14 mouse cellular contexts compared by ENCODE assay signal in the genomic region with DNA sequence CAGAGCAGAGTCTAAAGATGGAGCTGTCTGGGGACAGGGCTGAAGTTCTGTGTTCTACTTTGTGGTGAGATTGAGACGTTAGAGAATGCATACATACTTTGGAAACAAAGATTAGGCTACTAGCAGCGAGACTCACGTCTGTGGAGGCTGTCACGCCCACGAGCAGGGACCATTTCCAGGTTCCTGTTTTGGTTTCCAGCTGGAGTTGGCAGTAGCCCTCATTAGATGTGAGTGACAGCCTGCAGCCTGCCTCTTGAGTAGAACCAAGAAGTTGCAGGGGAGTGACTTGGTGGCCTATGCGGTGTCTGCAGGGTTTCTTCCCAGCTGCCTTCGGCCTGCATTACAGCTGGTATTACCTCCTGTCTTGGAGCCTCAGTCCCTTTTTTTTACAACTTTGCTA. TPM values are rescaled to one million over a fixed set of nuclear protein-coding genes. Genes with fewer than 3 reads are reported as not detected.
DNase-seq lines count a peak whose midpoint lies in the region; TF ChIP-seq lines count a peak whose summit lies in the region.
"Had no signal": no experiment of that assay in that cellular context is flagged by ENCODE, and none has a peak within 500 bp of the region (broad histone marks: within the 10 kb centered on the region; RNA-seq: fewer than 3 reads in every experiment).

No protein-coding gene starts in this region.

- no peak overlapping the region for H3K4me3 ChIP-seq in cerebellum, adult 2 months (replicated peaks; ENCODE audit: insufficient read depth, low read depth, low read length)
- H3K4me3 ChIP-seq: embryonic facial prominence, embryonic 15.5 days; heart, adult 2 months had no signal

- TF ChIP-seq POLR2A in cerebellum, adult 2 months (IDR thresholded peaks at IDR 0.05; ENCODE audit: borderline replicate concordance, insufficient read depth, low read length): no peak

- no peak for TF ChIP-seq CTCF in cerebellum, adult 2 months (IDR thresholded peaks at IDR 0.05; ENCODE audit: borderline replicate concordance, insufficient read depth, low read depth, low read length)

- H3K27me3 ChIP-seq in cerebellum, adult 2 months (ENCODE audit: control insufficient read depth, insufficient read depth, low read length): no peaks in the 10 kb centered on the region
- H3K27me3 ChIP-seq: embryonic facial prominence, embryonic 15.5 days had no signal

- H3K4me1 ChIP-seq in cerebellum, adult 2 months (ENCODE audit: control insufficient read depth, insufficient read depth, low read length): no peaks in the 10 kb centered on the region

- DNase-seq in cerebellum, postnatal 10 days: peak; percentile 23 to 54
- no peak for DNase-seq in cerebellum, adult 2 months
- peak; percentile 37 for DNase-seq in fat pad, adult 2 months (ENCODE audit: extremely low read depth, low read depth, low spot score)
- peak; percentile 93 for DNase-seq in layer of hippocampus, adult 9-11 months
- DNase-seq in lung, postnatal 10 days: peak; percentile 81
- DNase-seq in retina, postnatal 1 day: no peak
- DNase-seq in cerebellum, postnatal 36 days: no peak
- DNase-seq in Muller cell, postnatal 12 days (ENCODE audit: inconsistent ontology term): no peak
- DNase-seq: adrenal gland, postnatal 14 days; cerebellum, adult 8-10 months; liver, postnatal 0 days; spleen, adult 18-20 months had no signal

- H3K27ac ChIP-seq in cerebellum, adult 2 months (ENCODE audit: insufficient read depth, low read length): no peak overlapping the region
- H3K27ac ChIP-seq: embryonic facial prominence, embryonic 15.5 days; heart, adult 2 months had no signal

- WGBS in cerebellum, adult 2 months: 21% methylated on average over 7 of the region's 7 CpGs

RNA-seq across cellular contexts. Expression of a gene that starts 4.9 kb away (rescaled TPM):
- polyA plus RNA-seq in cerebellum, adult 2 months (2012; rRNA removed): 90.6 and 94.5 TPM in 2 replicates

RNA-seq across cellular contexts. Expression of a gene that starts 6.7 kb away (rescaled TPM):
- 12.1 and 12.8 TPM in 2 replicates for polyA plus RNA-seq in cerebellum, adult 2 months (2012; rRNA removed)

RNA-seq across cellular contexts. Expression of a gene that starts 27.3 kb away (rescaled TPM):
- polyA plus RNA-seq in cerebellum, adult 2 months (2012; rRNA removed): 1.9 and 2.6 TPM in 2 replicates

RNA-seq across cellular contexts. Expression of a gene that starts 44.8 kb away (rescaled TPM):
- polyA plus RNA-seq in cerebellum, adult 2 months (2012; rRNA removed): 21.4 and 28.8 TPM in 2 replicates

RNA-seq across cellular contexts. Expression of a gene that starts 52.1 kb away (rescaled TPM):
- polyA plus RNA-seq in cerebellum, adult 2 months (2012; rRNA removed): 23.3 and 24.9 TPM in 2 replicates

Comparison
In these comparisons a context has a peak if more than half of its experiments do, and no peak if none do; other contexts are left out.
1. DNase-seq: peak in cerebellum, postnatal 10 days (2 of 2), fat pad, adult 2 months (single experiment), layer of hippocampus, adult 9-11 months (single experiment) and lung, postnatal 10 days (single experiment); none in cerebellum, adult 2 months (0 of 2), retina, postnatal 1 day (single experiment), cerebellum, postnatal 36 days (0 of 2) and Muller cell, postnatal 12 days (single experiment).